Mouse (Mus musculus) limb, embryonic 14.5 days (tissue): Measurements from ENCODE around the gene Snrnp200. TPM values are rescaled to one million over a fixed set of nuclear protein-coding genes. Genes with fewer than 3 reads are reported as not detected.
A peak's percentile ranks its signal among the peaks of the same experiment; 100 is the strongest.
"Not testable (repeated sequence)": the region's sequence is repeated elsewhere in the genome, so short reads cannot be mapped to it uniquely, and the experiment has no call there.

ENCODE experiments used
- ATAC-seq: fragments of 200-750 bp; cut with Nextera tagmentation; 2 replicates; pipeline ENCODE4 v1.8.0; 2017; ENCODE audit warnings: low read depth, moderate number of reproducible peaks, moderate TSS enrichment; ENCODE audit not compliant: low FRiP score
- DNase-seq: peaks from one replicate; pipeline ENCODE4 v3.0.0-alpha.2; 2015; ENCODE audit warnings: low spot score
- H3K27ac ChIP-seq: fragments of 300-500 bp; sonication (generic); replicated peaks from 2 replicates; pipeline ENCODE4 v1.5.1; 2014; ENCODE audit warnings: low read depth, mild to moderate bottlenecking, low read length, moderate library complexity, mixed read lengths
- H3K27me3 ChIP-seq: fragments of 300-500 bp; sonication (generic); 2 replicates; pipeline ENCODE4 v1.6.1; 2014; ENCODE audit warnings: low read length, mixed read lengths; ENCODE audit not compliant: control insufficient read depth, insufficient read depth
- H3K36me3 ChIP-seq: fragments of 300-500 bp; sonication (generic); 2 replicates; pipeline ENCODE4 v1.6.1; 2014; ENCODE audit warnings: mild to moderate bottlenecking, low read length, moderate library complexity, mixed read lengths; ENCODE audit not compliant: control insufficient read depth, insufficient read depth
- H3K4me1 ChIP-seq: fragments of 300-500 bp; sonication (generic); 2 replicates; pipeline ENCODE4 v1.6.1; 2014; ENCODE audit warnings: antibody characterized with exemption, low read length, mixed read lengths; ENCODE audit not compliant: control insufficient read depth, insufficient read depth
- H3K4me2 ChIP-seq: fragments of 300-500 bp; sonication (generic); replicated peaks from 2 replicates; pipeline ENCODE4 v1.6.1; 2014; ENCODE audit warnings: low read depth, mild to moderate bottlenecking, low read length, moderate library complexity; ENCODE audit not compliant: severe bottlenecking
- H3K4me3 ChIP-seq: fragments of 300-500 bp; sonication (generic); replicated peaks from 2 replicates; pipeline ENCODE4 v1.5.1; 2014; ENCODE audit warnings: low read length
- H3K9ac ChIP-seq: fragments of 300-500 bp; sonication (generic); 2 replicates; pipeline ENCODE4 v1.6.1; 2014; ENCODE audit warnings: mild to moderate bottlenecking, low read depth, low read length, moderate library complexity; ENCODE audit not compliant: severe bottlenecking
- H3K9me3 ChIP-seq: fragments of 300-500 bp; sonication (generic); 2 replicates; pipeline ENCODE4 v1.6.1; 2016; ENCODE audit warnings: low read length; ENCODE audit not compliant: control insufficient read depth
- POLR2A ChIP-seq: fragments of 200-500 bp; IDR thresholded peaks from 2 replicates; pipeline ENCODE4 v1.8.0; 2012; ENCODE audit warnings: inconsistent platforms, mild to moderate bottlenecking, moderate library complexity, borderline replicate concordance; ENCODE audit not compliant: insufficient read depth, insufficient read length; ENCODE audit errors: extremely low read depth
- WGBS: fragments of 180-500 bp; shearing (Covaris S2); extraction: QIAGEN DNeasy Blood & Tissue Kit; methylation state at CpG from one replicate; pipeline ENCODE4 v1.1.7; 2014; 5-methylcytosine and 5-hydroxymethylcytosine counted together
- polyA plus RNA-seq, 2 experiments: library from polyadenylated mRNA; depleted of rRNA in 1 of 2; stranded (reverse) in 1 of 2; unstranded in 1 of 2; fragments of >200 nt; fragmentation: Nextera tagmentation in 1 of 2; extraction: Ambion mirVana in 1 of 2; gene quantifications; 2 replicates each; pipeline versions ENCODE4 v1.2.1 to v1.2.3; 2012 to 2014

The Snrnp200 gene
- polyA plus RNA-seq (2012; rRNA removed) (75.0 and 75.7 TPM in 2 replicates), polyA plus RNA-seq (2014; fragmentation: Nextera tagmentation; extraction: Ambion mirVana) (69.4 and 75.4 TPM in 2 replicates)

DNA sequence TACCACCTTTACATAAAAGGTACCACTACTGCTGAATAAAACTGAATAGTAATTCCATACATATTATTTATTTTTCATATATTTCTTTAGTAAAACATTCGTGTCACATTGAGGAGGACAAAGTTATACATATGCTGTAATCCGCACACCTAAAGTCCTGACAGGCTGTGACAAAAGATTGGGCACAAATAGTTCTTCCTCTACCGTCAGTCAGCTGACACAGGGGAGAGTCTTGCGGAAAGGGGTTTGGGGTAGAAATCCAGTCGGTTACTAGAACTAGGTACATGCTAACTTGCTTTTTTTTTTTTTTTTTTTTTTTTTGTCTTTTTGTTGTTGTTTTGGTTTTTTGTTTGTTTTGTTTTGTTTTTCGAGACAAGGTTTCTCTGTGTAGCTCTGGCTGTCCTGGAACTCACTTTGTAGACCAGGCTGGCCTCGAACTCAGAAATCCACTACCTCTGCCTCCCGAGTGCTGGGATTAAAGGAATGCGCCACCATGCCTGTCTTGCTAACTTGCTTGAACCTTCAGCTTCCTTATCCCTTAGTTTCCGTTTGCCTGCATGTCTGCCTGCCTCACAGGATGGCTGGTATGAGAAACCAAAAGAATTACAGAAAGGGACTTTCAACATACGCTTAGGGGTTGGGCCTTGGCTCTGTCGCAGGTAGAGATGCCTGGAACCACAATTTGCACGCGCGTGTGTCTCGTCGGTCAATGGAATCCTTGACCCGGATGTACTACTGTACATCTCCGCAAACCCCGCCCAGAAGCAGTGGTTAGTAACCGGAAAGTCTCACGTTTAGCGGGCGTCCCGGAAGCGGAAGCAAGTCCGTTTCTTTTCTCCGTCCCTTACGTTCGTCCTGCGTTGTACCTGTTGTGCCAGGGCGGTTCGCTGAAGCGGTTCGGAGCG lies at the start of gene Snrnp200, which contains the start of gene 1810024B03Rik:
Gene Snrnp200, plus strand, starts transcription at position 840 of the 905 bp plus-strand sequence.
Gene 1810024B03Rik, minus strand, starts transcription at position 734 of the 905 bp plus-strand sequence.
- Histone ChIP-seq H3K36me3 (peaks cover 34% of the 10 kb centered on the region), H3K9me3 (no peaks in the 10 kb centered on the region), H3K4me1 (peaks cover 11% of the 10 kb centered on the region), H3K4me2 (peak within 1 kb of the TSS; percentile 90), H3K9ac (peak within 1 kb of the TSS; percentile 75), H3K27ac (peak within 1 kb of the TSS; percentile 65; the same call in 1 of the 2 replicates), H3K27me3 (no peaks in the 10 kb centered on the region), H3K4me3 (peak within 1 kb of the TSS; percentile 74)
- WGBS, result 12% methylated on average over 36 of the region's 36 CpGs
- TF ChIP-seq POLR2A, result no peak
- peak; percentile 99 for DNase-seq
- ATAC-seq, result peak; percentile 99

DNA sequence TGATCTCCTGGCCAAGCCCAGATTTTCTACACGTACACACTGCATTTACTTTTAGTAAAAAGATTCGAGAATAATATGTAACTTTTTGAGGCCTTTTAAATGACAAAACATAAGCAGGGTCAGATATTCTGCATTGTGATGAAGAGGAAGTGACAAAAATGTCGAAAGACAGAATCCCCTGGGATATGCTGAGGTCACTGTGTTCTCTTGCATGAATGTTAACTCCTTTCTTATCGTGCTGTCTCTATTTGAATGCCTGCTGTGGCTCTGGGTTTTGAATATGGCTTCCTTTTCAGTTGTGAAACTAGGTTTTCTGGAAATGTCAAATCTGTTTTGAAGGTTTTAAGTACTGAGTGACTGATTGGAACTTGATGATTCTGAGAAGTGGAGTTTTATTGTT lies 42.5 kb upstream of the Snrnp200 start:
- DNase-seq (no peak), ATAC-seq (no peak)
- no peaks in the 10 kb centered on the region for H3K36me3 ChIP-seq
- no peak overlapping the region for H3K4me3 ChIP-seq
- H3K4me1 ChIP-seq, result no peaks in the 10 kb centered on the region
- H3K27me3 ChIP-seq, result no peaks in the 10 kb centered on the region
- H3K9ac ChIP-seq, result no peak overlapping the region
- H3K9me3 ChIP-seq, result no peaks in the 10 kb centered on the region
- no peak overlapping the region for H3K27ac ChIP-seq
- no peak for TF ChIP-seq POLR2A
- 51% methylated on average over 4 of the region's 4 CpGs for WGBS
- H3K4me2 ChIP-seq, result no peak overlapping the region

DNA sequence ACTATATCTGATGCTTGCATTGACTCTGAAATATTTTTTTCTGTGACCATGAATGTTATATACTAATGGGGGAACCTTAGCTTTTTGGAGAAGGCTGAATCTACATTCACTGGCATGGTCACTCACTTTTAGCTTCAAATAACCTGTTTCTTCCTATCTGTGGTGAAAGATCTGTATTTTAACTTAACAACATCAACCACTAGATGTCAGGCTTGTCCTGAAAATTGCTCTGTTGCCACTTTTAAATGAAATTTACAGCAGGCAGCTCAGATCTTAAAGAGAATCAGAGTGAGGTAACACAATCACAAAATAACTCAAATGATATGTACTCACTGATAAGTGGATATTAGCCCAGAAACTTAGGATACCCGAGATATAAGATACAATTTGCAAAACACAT lies 41.9 kb upstream of the Snrnp200 start:
- ATAC-seq, H3K4me3 ChIP-seq, H3K36me3 ChIP-seq, H3K27ac ChIP-seq, H3K4me2 ChIP-seq, H3K9me3 ChIP-seq, H3K27me3 ChIP-seq, H3K9ac ChIP-seq, H3K4me1 ChIP-seq: not testable (repeated sequence)
- peak; percentile 78 for DNase-seq
- WGBS, result 0% methylated on average over 1 of the region's 1 CpGs

DNA sequence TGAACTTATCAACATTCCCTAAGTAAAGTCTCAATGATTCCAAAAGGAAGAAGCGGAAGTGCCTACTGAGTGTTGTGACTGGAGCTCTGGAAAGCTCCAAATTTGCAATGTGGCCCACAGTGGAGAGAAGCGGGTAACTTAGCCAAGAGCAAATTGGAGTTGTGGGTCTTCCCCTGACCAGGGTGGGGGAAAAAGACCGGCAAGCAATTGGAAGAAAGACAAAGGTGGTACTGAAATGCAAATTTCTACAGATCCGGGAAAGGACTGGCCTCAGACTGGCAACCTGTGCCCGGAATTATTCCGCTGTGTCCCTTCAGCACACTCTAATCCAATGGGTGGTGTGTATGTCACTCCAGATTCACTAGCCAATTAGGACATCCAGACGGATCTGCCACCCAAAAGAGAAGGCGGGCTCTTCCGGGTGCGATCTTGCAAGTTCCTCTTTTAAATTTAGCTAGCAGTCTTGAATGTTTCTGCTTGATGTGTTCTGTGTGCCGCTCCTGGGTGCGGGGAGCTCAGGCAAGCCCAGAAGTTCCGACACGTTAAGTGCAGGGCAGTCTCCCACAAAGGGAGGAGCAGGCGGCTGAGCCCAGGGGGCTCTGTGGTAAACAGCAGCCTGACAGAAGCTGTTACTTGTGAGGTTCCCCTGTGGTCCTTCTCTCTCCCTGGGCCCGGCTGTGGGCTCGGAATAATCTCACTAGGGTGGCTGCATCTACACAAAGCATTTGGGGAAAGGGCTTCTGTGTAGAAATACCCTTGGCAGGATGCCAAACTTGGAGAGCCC lies 25.4 kb upstream of the Snrnp200 start:
- Histone ChIP-seq H3K27ac (peak overlapping the region; percentile 81), H3K36me3 (no peaks in the 10 kb centered on the region), H3K4me1 (0 out of 2 replicates have a peak, but pooled peaks cover 4% of the 10 kb centered on the region), H3K4me2 (peak overlapping the region; percentile 79), H3K4me3 (peak overlapping the region; percentile 57), H3K9me3 (no peaks in the 10 kb centered on the region), H3K9ac (peak overlapping the region; percentile 72), H3K27me3 (no peaks in the 10 kb centered on the region)
- TF ChIP-seq POLR2A, result peak; percentile 75; the same call in 1 of the 2 replicates
- ATAC-seq (peak; percentile 99), DNase-seq (peak; percentile 90)
- 3% methylated on average over 17 of the region's 17 CpGs for WGBS

DNA sequence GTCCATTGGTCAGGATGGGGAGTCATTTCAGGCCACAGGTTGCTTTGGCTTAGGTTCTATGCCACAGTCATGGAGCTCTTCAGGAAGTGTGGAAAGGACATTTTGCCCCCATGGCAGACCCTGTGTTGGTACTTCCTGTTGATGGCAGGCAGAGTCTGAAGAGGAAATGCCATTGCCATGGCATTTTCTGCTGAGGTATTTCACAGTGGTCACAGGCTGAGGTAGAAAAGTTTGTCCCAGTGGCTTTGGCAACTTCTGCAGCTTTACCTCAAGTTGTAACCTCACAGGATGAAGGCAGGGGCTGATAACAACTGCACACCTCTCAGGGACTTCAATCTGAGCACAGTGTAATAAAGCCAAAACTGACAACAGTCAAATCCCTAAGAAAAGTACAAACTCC lies 18.6 kb upstream of the Snrnp200 start:
- ATAC-seq (no peak), DNase-seq (no peak)
- Histone ChIP-seq H3K9ac (no peak overlapping the region), H3K27me3 (no peaks in the 10 kb centered on the region), H3K36me3 (no peaks in the 10 kb centered on the region), H3K4me2 (no peak overlapping the region), H3K9me3 (no peaks in the 10 kb centered on the region), H3K4me1 (no peaks in the 10 kb centered on the region), H3K4me3 (no peak overlapping the region), H3K27ac (no peak overlapping the region)
- no peak for TF ChIP-seq POLR2A
